10 mouse cellular contexts compared by ENCODE assay signal in the genomic region with DNA sequence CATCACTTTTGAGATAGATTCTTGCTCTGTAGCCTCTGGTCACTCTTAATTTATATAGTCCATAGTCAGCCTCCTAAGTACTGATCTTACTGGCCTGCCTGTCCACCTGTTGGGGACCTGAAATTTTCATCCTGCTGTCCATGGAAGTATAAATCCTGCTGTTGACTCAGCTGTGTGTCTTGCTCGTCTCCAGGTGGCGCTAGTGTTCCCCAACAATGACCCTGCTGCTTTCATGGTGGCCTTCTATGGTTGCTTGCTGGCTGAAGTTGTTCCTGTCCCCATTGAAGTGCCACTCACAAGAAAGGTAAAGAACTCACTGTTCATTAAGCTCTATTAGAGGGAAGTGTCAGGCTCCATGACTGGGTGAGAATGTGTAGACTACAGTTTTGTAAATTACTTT.
DNase-seq lines count a peak whose midpoint lies in the region; ATAC-seq and TF ChIP-seq lines count a peak whose summit lies in the region.
"Had no signal": no experiment of that assay in that cellular context is flagged by ENCODE, and none has a peak within 500 bp of the region (broad histone marks: within the 10 kb centered on the region; RNA-seq: fewer than 3 reads in every experiment).

No protein-coding gene starts in this region.

- H3K9me3 ChIP-seq in heart, embryonic 11.5 days (replicated peaks; ENCODE audit: control insufficient read depth, low read length), result no peaks in the 10 kb centered on the region
- H3K9me3 ChIP-seq: embryonic facial prominence, embryonic 13.5 days; midbrain, embryonic 12.5 days had no signal

- no peaks in the 10 kb centered on the region for H3K36me3 ChIP-seq in heart, embryonic 11.5 days (ENCODE audit: control insufficient read depth, insufficient read depth, low read length)

- H3K4me1 ChIP-seq in heart, embryonic 11.5 days (ENCODE audit: control insufficient read depth, insufficient read depth, low read length), result no peaks in the 10 kb centered on the region
- no peaks in the 10 kb centered on the region for H3K4me1 ChIP-seq in cortical plate, adult 2 months (ENCODE audit: control insufficient read depth, insufficient read depth, low read length)
- H3K4me1 ChIP-seq: embryonic facial prominence, embryonic 13.5 days; midbrain, embryonic 12.5 days had no signal

- H3K9ac ChIP-seq in heart, embryonic 11.5 days (ENCODE audit: low read depth, low read length), result no peak overlapping the region
- H3K9ac ChIP-seq: embryonic facial prominence, embryonic 13.5 days; midbrain, embryonic 12.5 days had no signal

- H3K27me3 ChIP-seq in heart, embryonic 11.5 days (ENCODE audit: control insufficient read depth, insufficient read depth, low read length), result no peaks in the 10 kb centered on the region
- H3K27me3 ChIP-seq: embryonic facial prominence, embryonic 13.5 days; midbrain, embryonic 12.5 days had no signal

- WGBS in heart, embryonic 11.5 days (ENCODE audit: insufficient replicate concordance), result 8% methylated on average over 2 of the region's 2 CpGs

- no peak overlapping the region for H3K4me3 ChIP-seq in heart, embryonic 11.5 days (ENCODE audit: low read depth, low read length)
- no peak overlapping the region for H3K4me3 ChIP-seq in cortical plate, adult 2 months (ENCODE audit: insufficient read depth, low read length)
- H3K4me3 ChIP-seq: embryonic facial prominence, embryonic 13.5 days; midbrain, embryonic 12.5 days had no signal

- no peak overlapping the region for H3K4me2 ChIP-seq in heart, embryonic 11.5 days
- H3K4me2 ChIP-seq: embryonic facial prominence, embryonic 13.5 days; midbrain, embryonic 12.5 days had no signal

- DNase-seq in heart, adult 18-20 months, result peak; percentile 18 to 58
- DNase-seq in urinary bladder, postnatal 14 days (ENCODE audit: low spot score), result peak; percentile 35
- no peak for DNase-seq in urinary bladder, adult 18-20 months (ENCODE audit: low spot score in 2 of 2)
- DNase-seq in lung, adult 18-20 months, result peak; percentile 45 to 67
- DNase-seq in testis, postnatal 10 days (ENCODE audit: low spot score), result peak; percentile 57

- TF ChIP-seq CTCF in cortical plate, adult 2 months (IDR thresholded peaks at IDR 0.05; ENCODE audit: extremely low read depth, insufficient read depth, low read length), result peak; percentile 45

- no peak overlapping the region for H3K27ac ChIP-seq in heart, embryonic 11.5 days (ENCODE audit: low read depth, low read length)
- no peak overlapping the region for H3K27ac ChIP-seq in cortical plate, adult 2 months (ENCODE audit: insufficient read depth, low read length)
- H3K27ac ChIP-seq: embryonic facial prominence, embryonic 13.5 days; midbrain, embryonic 12.5 days had no signal

- ATAC-seq in heart, embryonic 11.5 days (replicated peaks; ENCODE audit: insufficient number of reproducible peaks, low FRiP score, low TSS enrichment), result no peak
- no peak for ATAC-seq in erythroblast, adult 5-6 weeks (replicated peaks; ENCODE audit: low FRiP score, poor library complexity, severe bottlenecking)

- TF ChIP-seq POLR2A in cortical plate, adult 2 months (IDR thresholded peaks at IDR 0.05; ENCODE audit: extremely low read depth, insufficient read depth, low read length), result no peak

Comparison
In these comparisons a context has a peak if more than half of its experiments do, and no peak if none do; other contexts are left out.
1. DNase-seq: peak in heart, adult 18-20 months (2 of 2), urinary bladder, postnatal 14 days (single experiment), lung, adult 18-20 months (2 of 2) and testis, postnatal 10 days (single experiment); none in urinary bladder, adult 18-20 months (0 of 2).